Mouse (Mus musculus) hindlimb bud, embryonic 11.5 days (tissue): ENCODE measurements around the gene Crip1.
A peak's percentile ranks its signal among the peaks of the same experiment; 100 is the strongest.
"Not testable (repeated sequence)": the region's sequence is repeated elsewhere in the genome, so short reads cannot be mapped to it uniquely, and the experiment has no call there.

Experiments
- DNase-seq: peaks from one replicate; pipeline ENCODE4 v3.0.0-alpha.2; 2012; ENCODE audit warnings: low read depth, low spot score; ENCODE audit errors: extremely low spot score

Gene Crip1

DNA sequence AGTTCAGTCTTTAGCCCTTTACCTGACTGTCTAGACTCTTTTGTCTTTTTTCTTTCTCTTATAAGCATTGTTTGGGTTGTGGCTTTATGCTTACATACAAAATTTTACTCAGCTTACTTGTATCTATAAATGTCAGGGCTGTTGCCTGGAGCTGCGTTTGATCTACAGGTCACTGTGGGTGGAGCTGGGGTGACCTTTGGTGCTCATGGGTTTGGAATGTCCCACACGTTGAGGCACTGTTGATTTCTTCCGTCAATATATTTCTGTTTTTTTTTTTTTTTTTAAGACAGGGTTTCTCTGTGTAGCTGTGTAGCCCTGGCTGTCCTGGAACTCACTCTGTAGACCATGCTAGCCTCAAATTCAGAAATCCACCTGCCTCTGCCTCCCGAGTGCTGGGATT, 34.9 kb downstream of the Crip1 start:
- no peak for DNase-seq

DNA sequence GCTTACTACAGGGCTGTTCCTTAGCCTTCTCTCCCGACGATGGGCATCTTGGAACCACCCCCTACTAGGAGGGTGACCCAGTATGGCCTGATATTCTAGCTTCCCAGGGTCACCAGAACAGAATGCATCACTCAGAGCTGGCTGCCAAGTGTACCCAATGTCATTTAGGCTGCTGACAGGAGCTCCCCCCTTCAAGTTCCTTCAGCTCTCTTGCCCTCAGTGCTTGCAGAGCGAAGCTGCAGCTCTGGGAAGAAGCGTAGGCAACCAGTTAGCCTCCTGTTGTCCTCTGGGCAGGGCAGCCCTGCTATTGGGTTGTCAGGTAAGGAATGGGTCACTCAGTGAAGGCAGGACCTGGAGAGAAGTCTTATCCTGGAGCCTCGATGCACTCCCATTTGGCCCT, 38.8 kb downstream of the Crip1 start:
- no peak for DNase-seq

GRCm38 (mm10) chr12:113185442-113186291, 39.6 kb downstream of the Crip1 start, which contains the start of gene Tmem121:
Gene Tmem121, plus strand, starts transcription at chr12:113185930.
- DNase-seq: no peak

DNA sequence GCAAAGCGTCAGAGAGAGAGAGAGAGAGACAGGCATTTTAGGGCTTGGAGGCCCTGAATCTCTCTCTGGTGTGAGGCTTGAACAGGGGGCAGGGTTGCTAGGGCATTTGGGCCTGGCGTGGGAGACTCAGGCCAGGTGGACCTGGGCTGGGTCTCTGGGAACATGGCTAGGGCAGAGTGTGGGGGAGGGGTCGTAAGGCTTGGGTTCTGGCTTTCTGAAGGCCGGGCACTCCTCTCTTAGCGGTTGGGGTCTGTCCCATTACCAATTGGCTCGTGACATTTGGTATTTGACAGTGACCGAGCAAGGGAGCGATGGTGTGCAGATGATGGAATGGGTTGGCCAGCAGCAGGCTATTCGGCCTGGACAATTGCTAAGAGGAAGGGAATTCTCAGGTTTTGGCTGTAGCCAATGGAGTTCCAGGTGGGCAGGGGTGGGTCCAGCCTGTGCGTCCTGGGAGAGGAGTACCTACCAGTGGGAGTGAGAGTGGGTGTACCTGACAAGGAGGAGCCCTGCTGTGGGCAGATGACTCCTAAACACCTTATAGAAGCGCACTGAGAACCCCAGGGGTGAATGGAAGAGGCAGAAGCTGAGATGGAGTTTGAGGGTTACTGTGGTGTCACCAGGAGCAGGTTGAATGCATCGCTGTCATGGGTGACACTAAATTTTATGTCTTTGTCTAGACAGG, 40.4 kb downstream of the Crip1 start:
- no peak for DNase-seq

GRCm38 (mm10) chr12:113187011-113187375, 40.9 kb downstream of the Crip1 start:
- no peak for DNase-seq

DNA sequence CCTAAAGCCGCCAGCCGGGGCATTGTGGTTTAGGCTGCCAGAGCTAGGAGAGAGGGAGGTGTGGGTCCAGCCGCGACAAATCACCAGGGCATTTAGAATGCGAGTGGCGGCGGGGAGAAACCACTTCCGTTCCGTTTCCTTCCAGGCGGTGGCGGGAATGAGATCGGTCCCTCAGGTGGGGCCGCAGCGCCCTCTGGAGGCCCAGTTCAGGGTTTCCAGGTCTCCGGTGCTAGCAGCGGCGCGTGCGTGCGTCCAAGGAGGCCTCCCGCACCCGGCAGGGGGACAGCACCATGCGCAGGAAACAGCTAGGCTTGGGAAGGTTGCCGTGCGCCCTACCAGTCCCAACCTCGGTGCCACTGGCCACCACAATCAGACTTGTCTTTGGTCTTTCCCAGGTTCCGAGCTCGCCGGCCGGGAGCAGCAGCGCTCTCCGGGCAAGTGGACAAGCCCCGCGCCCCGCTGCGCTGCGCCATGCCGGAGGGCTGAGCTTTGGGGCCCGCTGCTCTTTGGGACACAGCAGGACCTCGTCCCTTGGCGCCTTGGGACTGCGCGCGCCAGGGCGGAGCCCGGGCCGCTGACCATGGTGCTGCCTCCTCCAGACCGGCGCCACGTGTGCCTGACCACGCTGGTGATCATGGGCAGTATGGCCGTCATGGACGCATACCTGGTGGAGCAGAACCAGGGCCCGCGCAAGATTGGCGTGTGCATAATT, 41.6 kb downstream of the Crip1 start:
- DNase-seq: peak; percentile 42

DNA sequence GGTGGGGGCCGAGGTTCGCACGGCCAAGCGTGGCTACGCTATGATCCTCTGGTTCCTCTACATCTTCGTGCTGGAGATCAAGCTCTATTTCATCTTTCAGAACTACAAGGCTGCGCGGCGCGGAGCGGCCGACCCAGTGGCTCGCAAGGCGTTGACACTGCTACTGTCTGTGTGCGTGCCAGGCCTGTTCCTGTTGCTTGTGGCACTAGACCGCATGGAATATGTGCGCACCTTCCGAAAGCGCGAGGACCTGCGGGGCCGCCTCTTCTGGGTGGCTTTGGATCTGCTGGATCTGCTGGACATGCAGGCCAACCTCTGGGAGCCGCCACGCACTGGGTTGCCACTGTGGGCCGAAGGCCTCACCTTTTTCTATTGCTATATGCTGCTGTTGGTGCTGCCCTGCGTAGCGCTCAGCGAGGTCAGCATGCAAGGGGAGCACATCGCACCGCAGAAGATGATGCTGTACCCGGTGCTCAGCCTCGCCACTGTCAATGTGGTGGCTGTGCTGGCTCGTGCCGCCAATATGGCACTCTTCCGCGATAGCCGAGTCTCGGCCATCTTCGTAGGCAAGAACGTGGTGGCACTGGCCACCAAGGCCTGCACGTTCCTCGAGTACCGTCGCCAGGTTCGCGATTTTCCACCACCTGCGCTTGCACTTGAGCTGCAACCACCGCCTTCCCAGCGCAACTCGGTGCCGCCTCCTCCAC, 42.4 kb downstream of the Crip1 start:
- DNase-seq: no peak

DNA sequence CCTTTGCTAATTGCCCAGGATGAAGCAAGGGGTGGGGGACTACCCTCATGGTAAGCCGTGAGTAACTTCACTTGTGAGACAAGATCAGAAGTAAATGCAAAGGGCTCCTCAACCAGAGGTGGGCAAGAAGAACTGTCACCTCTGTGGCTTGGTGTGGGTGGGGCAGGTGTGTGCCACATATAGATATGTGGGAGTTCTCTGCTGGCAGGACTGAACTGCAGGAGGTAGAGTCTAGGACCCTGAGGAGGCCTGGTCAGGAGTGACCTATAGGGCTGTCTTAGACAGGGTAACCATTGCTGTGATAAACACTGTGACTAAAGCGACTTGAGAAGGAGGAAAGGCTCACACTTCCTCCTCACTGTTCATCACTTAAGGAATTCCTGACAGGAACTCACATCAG, 47.3 kb downstream of the Crip1 start:
- DNase-seq: no peak

DNA sequence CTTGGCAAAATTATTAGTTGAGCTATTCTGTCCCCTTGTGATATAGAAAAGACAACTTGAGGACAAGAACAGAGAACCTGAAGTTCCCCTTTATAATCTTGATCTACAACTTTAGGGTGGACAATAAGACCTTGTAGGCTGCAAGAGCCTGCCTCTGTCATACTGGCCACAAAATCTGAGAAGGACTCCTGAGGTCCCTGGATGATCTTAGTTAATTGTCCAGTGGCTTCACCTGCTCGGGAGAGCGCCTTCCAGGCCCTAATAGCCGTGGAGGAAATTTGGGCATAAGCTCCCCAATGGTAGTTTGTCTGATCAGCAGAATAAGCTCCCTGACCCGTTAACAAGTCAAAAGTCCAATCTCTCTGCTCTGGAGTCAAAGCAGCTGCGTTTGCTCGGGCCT, 53.0 kb downstream of the Crip1 start:
- DNase-seq: not testable (repeated sequence)

- no peak for DNase-seq
Measured at GRCm38 (mm10) chr12:113201301-113201700, 55.2 kb downstream of the Crip1 start.

DNA sequence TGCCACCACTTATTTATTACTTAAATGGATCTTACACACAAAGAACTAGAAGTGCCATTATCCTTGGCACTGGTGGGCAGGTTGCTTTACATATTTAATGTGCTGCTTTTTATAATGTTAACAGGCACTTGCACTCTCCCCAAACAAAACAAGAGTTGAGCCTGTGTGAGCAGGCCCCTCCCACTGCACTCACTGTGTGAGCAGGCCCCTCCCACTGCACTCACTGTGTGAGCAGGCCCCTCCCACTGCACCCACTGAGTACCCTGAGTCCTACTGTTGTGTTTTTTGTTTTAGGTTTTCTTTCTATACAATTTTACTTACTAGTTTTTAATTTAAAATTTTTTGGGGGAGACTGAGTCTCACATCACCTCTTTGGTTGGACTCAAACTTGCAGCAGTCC, 55.9 kb downstream of the Crip1 start:
- no peak for DNase-seq
